Mouse (Mus musculus) small intestine, adult 2 months (tissue): Measurements from ENCODE around the gene Whrn. TPM values are rescaled to one million over a fixed set of nuclear protein-coding genes. Genes with fewer than 3 reads are reported as not detected.

Experiments used
- H3K27ac ChIP-seq: fragments of 200-500 bp; 2 replicates; pipeline ENCODE4 v1.5.1; 2012; ENCODE audit warnings: low read depth, low read length, control low read depth, inconsistent platforms; ENCODE audit not compliant: insufficient read depth
- H3K27me3 ChIP-seq: fragments of 200-500 bp; 2 replicates; pipeline ENCODE4 v1.6.1; 2012; ENCODE audit warnings: mild to moderate bottlenecking, moderate library complexity, low read length, inconsistent platforms; ENCODE audit not compliant: control insufficient read depth, insufficient read depth
- H3K36me3 ChIP-seq: fragments of 200-500 bp; 2 replicates; pipeline ENCODE4 v1.6.1; 2012; ENCODE audit warnings: mild to moderate bottlenecking, low read length, control low read depth, inconsistent platforms; ENCODE audit not compliant: control insufficient read depth, insufficient read depth
- H3K4me1 ChIP-seq: fragments of 200-500 bp; 2 replicates; pipeline ENCODE4 v1.6.1; 2012; ENCODE audit warnings: low read length, inconsistent platforms, mixed read lengths; ENCODE audit not compliant: control insufficient read depth, insufficient read depth, insufficient read length
- H3K4me3 ChIP-seq: fragments of 200-500 bp; 2 replicates; pipeline ENCODE4 v1.5.1; 2012; ENCODE audit warnings: low read depth, mild to moderate bottlenecking, control low read depth, inconsistent platforms, low read length, moderate library complexity
- CTCF ChIP-seq: fragments of 200-500 bp; IDR thresholded peaks from 2 replicates; pipeline ENCODE4 v1.5.1; 2012; ENCODE audit warnings: low read depth, mild to moderate bottlenecking, control low read depth, inconsistent platforms, low read length, moderate library complexity, mixed read lengths; ENCODE audit not compliant: insufficient replicate concordance, insufficient read length; ENCODE audit errors: extremely low read depth
- POLR2A ChIP-seq: fragments of 200-500 bp; IDR thresholded peaks from 2 replicates; pipeline ENCODE4 v1.6.1; 2012; ENCODE audit warnings: low read depth, mild to moderate bottlenecking, control low read depth, inconsistent platforms, low read length, moderate library complexity
- WGBS: fragments of 180-500 bp; shearing (Covaris S2); methylation state at CpG from one replicate; pipeline ENCODE4 v1.1.7; 2018; 5-methylcytosine and 5-hydroxymethylcytosine counted together
- polyA plus RNA-seq: library from polyadenylated mRNA; depleted of rRNA; stranded (reverse); fragments of >200 nt; gene quantifications from 2 replicates; pipeline ENCODE4 v1.2.3, GENCODE M21; 2012

Whrn gene
- polyA plus RNA-seq, 1 experiment = 20.2 TPM

GRCm38 (mm10) chr4:63494401-63494966 lies 1.3 kb downstream of the Whrn start:
- Histone ChIP-seq H3K4me1 (peaks cover 12% of the 10 kb centered on the region), H3K36me3 (no peaks in the 10 kb centered on the region), H3K27me3 (no peaks in the 10 kb centered on the region), H3K4me3 (peak overlapping the region; percentile 75), H3K27ac (no peak overlapping the region)
- TF ChIP-seq CTCF (no peak), POLR2A (no peak)
- 3% methylated on average over 43 of the region's 43 CpGs for WGBS

GRCm38 (mm10) chr4:63493351-63494121 lies 2.3 kb downstream of the Whrn start:
- H3K27ac ChIP-seq = no peak overlapping the region
- no peaks in the 10 kb centered on the region for H3K36me3 ChIP-seq
- TF ChIP-seq CTCF (no peak), POLR2A (no peak)
- H3K4me3 ChIP-seq = no peak overlapping the region
- no peaks in the 10 kb centered on the region for H3K27me3 ChIP-seq
- peaks cover 12% of the 10 kb centered on the region for H3K4me1 ChIP-seq
- 58% methylated on average over 9 of the region's 9 CpGs for WGBS

GRCm38 (mm10) chr4:63491521-63491920 lies 4.3 kb downstream of the Whrn start:
- WGBS = 66% methylated on average over 6 of the region's 6 CpGs
- no peaks in the 10 kb centered on the region for H3K27me3 ChIP-seq
- H3K4me3 ChIP-seq = no peak overlapping the region
- no peak for TF ChIP-seq POLR2A
- no peak for TF ChIP-seq CTCF
- no peaks in the 10 kb centered on the region for H3K36me3 ChIP-seq
- no peak overlapping the region for H3K27ac ChIP-seq
- H3K4me1 ChIP-seq = peaks cover 16% of the 10 kb centered on the region

GRCm38 (mm10) chr4:63490146-63490545 lies 5.6 kb downstream of the Whrn start:
- Histone ChIP-seq H3K27me3 (no peaks in the 10 kb centered on the region), H3K36me3 (no peaks in the 10 kb centered on the region), H3K4me1 (peaks cover 18% of the 10 kb centered on the region), H3K27ac (no peak overlapping the region), H3K4me3 (no peak overlapping the region)
- no peak for TF ChIP-seq POLR2A
- no peak for TF ChIP-seq CTCF
- 48% methylated on average over 3 of the region's 3 CpGs for WGBS

GRCm38 (mm10) chr4:63489676-63490075 lies 6.1 kb downstream of the Whrn start:
- Histone ChIP-seq H3K4me3 (no peak overlapping the region), H3K36me3 (no peaks in the 10 kb centered on the region), H3K27ac (no peak overlapping the region), H3K4me1 (peaks cover 16% of the 10 kb centered on the region), H3K27me3 (no peaks in the 10 kb centered on the region)
- no peak for TF ChIP-seq POLR2A
- no peak for TF ChIP-seq CTCF
- 28% methylated on average over 10 of the region's 10 CpGs for WGBS

- H3K36me3 ChIP-seq = no peaks in the 10 kb centered on the region
- H3K4me1 ChIP-seq = peaks cover 14% of the 10 kb centered on the region; the same call in 1 of the 2 replicates
- no peak for TF ChIP-seq CTCF
- no peak for TF ChIP-seq POLR2A
- 56% methylated on average over 2 of the region's 2 CpGs for WGBS
- no peak overlapping the region for H3K4me3 ChIP-seq
- no peak overlapping the region for H3K27ac ChIP-seq
- H3K27me3 ChIP-seq = no peaks in the 10 kb centered on the region
Measured at GRCm38 (mm10) chr4:63487916-63488315, 7.9 kb downstream of the Whrn start.

- WGBS = 84% methylated on average over 6 of the region's 6 CpGs
- no peak overlapping the region for H3K27ac ChIP-seq
- no peaks in the 10 kb centered on the region for H3K27me3 ChIP-seq
- no peak overlapping the region for H3K4me3 ChIP-seq
- no peak for TF ChIP-seq POLR2A
- no peak for TF ChIP-seq CTCF
- no peaks in the 10 kb centered on the region for H3K36me3 ChIP-seq
- peaks cover 14% of the 10 kb centered on the region; the same call in 1 of the 2 replicates for H3K4me1 ChIP-seq
Measured at GRCm38 (mm10) chr4:63487256-63487655, 8.5 kb downstream of the Whrn start.
